Mouse (Mus musculus) liver, embryonic 16.5 days (tissue): ENCODE results near the gene Olfr155. TPM values are rescaled to one million over a fixed set of nuclear protein-coding genes. Genes with fewer than 3 reads are reported as not detected.

Source experiments
- ATAC-seq: fragments of 200-750 bp; cut with Nextera tagmentation; 2 replicates; pipeline ENCODE4 v1.8.0; 2017; ENCODE audit warnings: low read depth, mild to moderate bottlenecking, moderate number of reproducible peaks, moderate library complexity
- H3K27ac ChIP-seq: fragments of 300-500 bp; sonication (generic); 2 replicates; pipeline ENCODE4 v1.5.1; 2014; ENCODE audit warnings: mild to moderate bottlenecking, low read length
- H3K27me3 ChIP-seq: fragments of 300-500 bp; sonication (generic); 2 replicates; pipeline ENCODE4 v1.6.1; 2014; ENCODE audit warnings: low read depth, low read length, mixed read lengths; ENCODE audit not compliant: control insufficient read depth, insufficient read depth
- H3K36me3 ChIP-seq: fragments of 300-500 bp; sonication (generic); 2 replicates; pipeline ENCODE4 v1.6.1; 2014; ENCODE audit warnings: mild to moderate bottlenecking; ENCODE audit not compliant: control insufficient read depth, insufficient read depth
- H3K4me1 ChIP-seq: fragments of 300-500 bp; sonication (generic); 2 replicates; pipeline ENCODE4 v1.6.1; 2014; ENCODE audit warnings: low read depth, low read length, mixed read lengths; ENCODE audit not compliant: control insufficient read depth
- H3K4me2 ChIP-seq: fragments of 300-500 bp; sonication (generic); 2 replicates; pipeline ENCODE4 v1.6.1; 2014; ENCODE audit warnings: low read depth, low read length, mixed read lengths
- H3K4me3 ChIP-seq: fragments of 300-500 bp; sonication (generic); 2 replicates; pipeline ENCODE4 v1.5.1; 2014; ENCODE audit warnings: low read depth, mild to moderate bottlenecking, low read length
- H3K9ac ChIP-seq: fragments of 300-500 bp; sonication (generic); 2 replicates; pipeline ENCODE4 v1.6.1; 2014; ENCODE audit warnings: low read depth, low read length
- H3K9me3 ChIP-seq: fragments of 300-500 bp; sonication (generic); replicated peaks from 2 replicates; pipeline ENCODE4 v1.6.1; 2016; ENCODE audit warnings: low read length; ENCODE audit not compliant: control insufficient read depth
- WGBS: fragments of 180-500 bp; shearing (Covaris S2); extraction: QIAGEN DNeasy Blood & Tissue Kit; methylation state at CpG from one replicate; pipeline ENCODE4 v1.1.7; 2014; ENCODE audit not compliant: insufficient replicate concordance; 5-methylcytosine and 5-hydroxymethylcytosine counted together
- polyA plus RNA-seq: library from polyadenylated mRNA; unstranded; fragments of >200 nt; fragmentation: Nextera tagmentation; extraction: Ambion mirVana; gene quantifications from 2 replicates; pipeline ENCODE4 v1.2.1, GENCODE M21; 2015

Gene Olfr155
- polyA plus RNA-seq = not detected in 2 replicates

- H3K27me3 ChIP-seq = no peaks in the 10 kb centered on the region
- WGBS = 63% methylated on average over 6 of the region's 6 CpGs
- H3K27ac ChIP-seq = no peak within 1 kb of the TSS
- no peaks in the 10 kb centered on the region for H3K4me1 ChIP-seq
- no peak for ATAC-seq
- no peaks in the 10 kb centered on the region for H3K36me3 ChIP-seq
- no peak within 1 kb of the TSS for H3K4me3 ChIP-seq
- H3K4me2 ChIP-seq = no peak within 1 kb of the TSS
- H3K9ac ChIP-seq = no peak within 1 kb of the TSS
- no peaks in the 10 kb centered on the region for H3K9me3 ChIP-seq
Measured at GRCm38 (mm10) chr4:43851265-43851664, at the start of gene Olfr155. Olfr155 (plus strand) TSS chr4:43851565.

GRCm38 (mm10) chr4:43822896-43823550, 28.3 kb upstream of the Olfr155 start:
- Histone ChIP-seq H3K9me3 (no peaks in the 10 kb centered on the region), H3K27ac (no peak overlapping the region), H3K9ac (no peak overlapping the region), H3K4me2 (no peak overlapping the region), H3K36me3 (no peaks in the 10 kb centered on the region), H3K4me3 (no peak overlapping the region), H3K27me3 (no peaks in the 10 kb centered on the region), H3K4me1 (no peaks in the 10 kb centered on the region)
- no peak for ATAC-seq
- WGBS = 53% methylated on average over 13 of the region's 13 CpGs

GRCm38 (mm10) chr4:43823845-43824337, 27.5 kb upstream of the Olfr155 start, which contains the start of gene Olfr156:
Olfr156 (minus strand) TSS chr4:43823895.
- no peak for ATAC-seq
- H3K36me3 ChIP-seq = no peaks in the 10 kb centered on the region
- H3K4me1 ChIP-seq = no peaks in the 10 kb centered on the region
- no peak within 1 kb of the TSS for H3K27ac ChIP-seq
- WGBS = 16% methylated on average over 7 of the region's 7 CpGs
- H3K27me3 ChIP-seq = no peaks in the 10 kb centered on the region
- no peak within 1 kb of the TSS for H3K9ac ChIP-seq
- no peak within 1 kb of the TSS for H3K4me2 ChIP-seq
- H3K4me3 ChIP-seq = no peak within 1 kb of the TSS
- H3K9me3 ChIP-seq = no peaks in the 10 kb centered on the region

- 74% methylated on average over 4 of the region's 4 CpGs for WGBS
Measured at GRCm38 (mm10) chr4:43828806-43829205, 22.6 kb upstream of the Olfr155 start.

GRCm38 (mm10) chr4:43832031-43832430, 19.3 kb upstream of the Olfr155 start:
- no peak for ATAC-seq
- Histone ChIP-seq H3K4me2 (no peak overlapping the region), H3K27me3 (no peaks in the 10 kb centered on the region), H3K4me1 (no peaks in the 10 kb centered on the region), H3K27ac (no peak overlapping the region), H3K36me3 (no peaks in the 10 kb centered on the region), H3K9ac (no peak overlapping the region), H3K4me3 (no peak overlapping the region), H3K9me3 (no peaks in the 10 kb centered on the region)
- 51% methylated on average over 5 of the region's 5 CpGs for WGBS

More at GRCm38 (mm10) chr4:43828806-43829205, 22.6 kb upstream of the Olfr155 start:
- no peaks in the 10 kb centered on the region for H3K4me1 ChIP-seq
- H3K9ac ChIP-seq = no peak overlapping the region
- no peaks in the 10 kb centered on the region for H3K9me3 ChIP-seq
- no peak overlapping the region for H3K27ac ChIP-seq
- H3K27me3 ChIP-seq = no peaks in the 10 kb centered on the region
- no peak for ATAC-seq
- H3K36me3 ChIP-seq = no peaks in the 10 kb centered on the region
- no peak overlapping the region for H3K4me2 ChIP-seq
- no peak overlapping the region for H3K4me3 ChIP-seq

GRCm38 (mm10) chr4:43833752-43834151, 17.6 kb upstream of the Olfr155 start:
- Histone ChIP-seq H3K4me3 (no peak overlapping the region), H3K27me3 (no peaks in the 10 kb centered on the region), H3K9ac (no peak overlapping the region), H3K4me2 (no peak overlapping the region), H3K36me3 (no peaks in the 10 kb centered on the region), H3K27ac (no peak overlapping the region), H3K9me3 (no peaks in the 10 kb centered on the region), H3K4me1 (no peaks in the 10 kb centered on the region)
- WGBS = 55% methylated on average over 5 of the region's 5 CpGs
- ATAC-seq = no peak

- no peak for ATAC-seq
- Histone ChIP-seq H3K27me3 (no peaks in the 10 kb centered on the region), H3K36me3 (no peaks in the 10 kb centered on the region), H3K9me3 (no peaks in the 10 kb centered on the region), H3K27ac (no peak overlapping the region), H3K4me2 (no peak overlapping the region), H3K4me3 (no peak overlapping the region), H3K9ac (no peak overlapping the region), H3K4me1 (no peaks in the 10 kb centered on the region)
- WGBS = 22% methylated on average over 4 of the region's 4 CpGs
Measured at GRCm38 (mm10) chr4:43834749-43835148, 16.6 kb upstream of the Olfr155 start.

GRCm38 (mm10) chr4:43838326-43838725, 13.0 kb upstream of the Olfr155 start:
- Histone ChIP-seq H3K9me3 (no peaks in the 10 kb centered on the region), H3K4me3 (no peak overlapping the region), H3K27me3 (no peaks in the 10 kb centered on the region), H3K27ac (no peak overlapping the region), H3K4me1 (no peaks in the 10 kb centered on the region), H3K9ac (no peak overlapping the region), H3K4me2 (no peak overlapping the region), H3K36me3 (no peaks in the 10 kb centered on the region)
- no peak for ATAC-seq
- WGBS = 47% methylated on average over 3 of the region's 3 CpGs

- no peak for ATAC-seq
- 31% methylated on average over 1 of the region's 1 CpGs for WGBS
- Histone ChIP-seq H3K4me1 (no peaks in the 10 kb centered on the region), H3K27me3 (no peaks in the 10 kb centered on the region), H3K9me3 (no peaks in the 10 kb centered on the region), H3K4me2 (no peak within 1 kb of the TSS), H3K27ac (no peak within 1 kb of the TSS), H3K36me3 (no peaks in the 10 kb centered on the region), H3K4me3 (no peak within 1 kb of the TSS), H3K9ac (no peak within 1 kb of the TSS)
Measured at GRCm38 (mm10) chr4:43840101-43840500, 11.3 kb upstream of the Olfr155 start, which contains the start of gene Olfr157. Olfr157 (minus strand) TSS chr4:43840201.
